Mouse (Mus musculus): ENCODE results near the gene Rdh12.

DNA sequence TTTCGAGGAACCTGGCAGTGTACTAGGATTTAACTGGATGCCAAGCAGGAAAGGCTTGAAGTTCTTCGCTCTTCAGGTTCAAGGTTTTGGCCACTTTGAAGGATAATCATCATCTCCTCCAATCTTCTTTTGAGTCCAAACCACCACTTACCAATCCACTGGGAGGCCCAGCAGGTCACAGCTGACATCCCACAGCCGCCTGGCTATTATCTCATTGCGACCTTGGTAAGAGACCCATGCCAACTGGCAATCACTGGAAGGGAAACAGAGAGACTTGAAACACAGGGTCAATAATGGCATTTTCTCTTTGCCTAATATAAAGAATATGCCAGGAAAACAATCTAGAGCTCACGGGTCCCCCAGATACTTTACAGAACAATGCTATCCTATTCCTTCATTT, 32.7 kb upstream of the Rdh12 start:
- TF ChIP-seq CTCF (conservative IDR thresholded peaks at IDR 0.05; ENCODE audit: low read length) (no peak), NANOG (IDR thresholded peaks at IDR 0.05; ENCODE audit: borderline replicate concordance, low read length) (no peak), POU5F1 (IDR thresholded peaks at IDR 0.05; ENCODE audit: borderline replicate concordance, low read length) (no peak)

Data from E14TG2a.4 (cell line).